Mouse (Mus musculus) small intestine, adult 2 months (tissue): ENCODE measurements around the gene Gm42517. TPM values are rescaled to one million over a fixed set of nuclear protein-coding genes. Genes with fewer than 3 reads are reported as not detected.
A peak's percentile ranks its signal among the peaks of the same experiment; 100 is the strongest.

ENCODE experiments used
- H3K27ac ChIP-seq: fragments of 200-500 bp; 2 replicates; pipeline ENCODE4 v1.5.1; 2012; ENCODE audit warnings: low read depth, low read length, control low read depth, inconsistent platforms; ENCODE audit not compliant: insufficient read depth
- H3K27me3 ChIP-seq: fragments of 200-500 bp; 2 replicates; pipeline ENCODE4 v1.6.1; 2012; ENCODE audit warnings: mild to moderate bottlenecking, moderate library complexity, low read length, inconsistent platforms; ENCODE audit not compliant: control insufficient read depth, insufficient read depth
- H3K36me3 ChIP-seq: fragments of 200-500 bp; 2 replicates; pipeline ENCODE4 v1.6.1; 2012; ENCODE audit warnings: mild to moderate bottlenecking, low read length, control low read depth, inconsistent platforms; ENCODE audit not compliant: control insufficient read depth, insufficient read depth
- H3K4me1 ChIP-seq: fragments of 200-500 bp; 2 replicates; pipeline ENCODE4 v1.6.1; 2012; ENCODE audit warnings: low read length, inconsistent platforms, mixed read lengths; ENCODE audit not compliant: control insufficient read depth, insufficient read depth, insufficient read length
- H3K4me3 ChIP-seq: fragments of 200-500 bp; 2 replicates; pipeline ENCODE4 v1.5.1; 2012; ENCODE audit warnings: low read depth, mild to moderate bottlenecking, control low read depth, inconsistent platforms, low read length, moderate library complexity
- CTCF ChIP-seq: fragments of 200-500 bp; IDR thresholded peaks from 2 replicates; pipeline ENCODE4 v1.5.1; 2012; ENCODE audit warnings: low read depth, mild to moderate bottlenecking, control low read depth, inconsistent platforms, low read length, moderate library complexity, mixed read lengths; ENCODE audit not compliant: insufficient replicate concordance, insufficient read length; ENCODE audit errors: extremely low read depth
- POLR2A ChIP-seq: fragments of 200-500 bp; IDR thresholded peaks from 2 replicates; pipeline ENCODE4 v1.6.1; 2012; ENCODE audit warnings: low read depth, mild to moderate bottlenecking, control low read depth, inconsistent platforms, low read length, moderate library complexity
- WGBS: fragments of 180-500 bp; shearing (Covaris S2); methylation state at CpG from one replicate; pipeline ENCODE4 v1.1.7; 2018; 5-methylcytosine and 5-hydroxymethylcytosine counted together
- polyA plus RNA-seq: library from polyadenylated mRNA; depleted of rRNA; stranded (reverse); fragments of >200 nt; gene quantifications from 2 replicates; pipeline ENCODE4 v1.2.3, GENCODE M21; 2012

The Gm42517 gene
- polyA plus RNA-seq, 1 experiment, result 0.76 TPM

- TF ChIP-seq POLR2A (no peak), CTCF (no peak)
- H3K27me3 ChIP-seq, result peaks cover 64% of the 10 kb centered on the region
- peak overlapping the region; percentile 58 for H3K4me3 ChIP-seq
- peaks cover 5% of the 10 kb centered on the region for H3K4me1 ChIP-seq
- no peak overlapping the region for H3K27ac ChIP-seq
- H3K36me3 ChIP-seq, result no peaks in the 10 kb centered on the region
- under 1% methylated on average over 98 of the region's 100 CpGs for WGBS
Measured at GRCm38 (mm10) chr5:108366984-108367841, 509 bp downstream of the Gm42517 start.

- peak overlapping the region; percentile 58 for H3K4me3 ChIP-seq
- H3K36me3 ChIP-seq, result no peaks in the 10 kb centered on the region
- TF ChIP-seq CTCF, result no peak
- peaks cover 5% of the 10 kb centered on the region for H3K4me1 ChIP-seq
- no peak overlapping the region for H3K27ac ChIP-seq
- H3K27me3 ChIP-seq, result peaks cover 64% of the 10 kb centered on the region
- WGBS, result 5% methylated on average over 60 of the region's 60 CpGs
Measured at GRCm38 (mm10) chr5:108366328-108366983, 1.3 kb downstream of the Gm42517 start.

GRCm38 (mm10) chr5:108362330-108362729 is 5.4 kb downstream of the Gm42517 start:
- H3K27me3 ChIP-seq, result peaks cover 28% of the 10 kb centered on the region
- no peak overlapping the region for H3K27ac ChIP-seq
- H3K36me3 ChIP-seq, result no peaks in the 10 kb centered on the region
- no peak overlapping the region for H3K4me3 ChIP-seq
- WGBS, result 20% methylated on average over 3 of the region's 3 CpGs
- H3K4me1 ChIP-seq, result peaks cover 2% of the 10 kb centered on the region
- TF ChIP-seq CTCF, result no peak
- no peak for TF ChIP-seq POLR2A

GRCm38 (mm10) chr5:108360211-108360610 is 7.5 kb downstream of the Gm42517 start:
- Histone ChIP-seq H3K4me3 (no peak overlapping the region), H3K27me3 (peaks cover 11% of the 10 kb centered on the region; the same call in 1 of the 2 replicates), H3K36me3 (no peaks in the 10 kb centered on the region), H3K27ac (no peak overlapping the region), H3K4me1 (no peaks in the 10 kb centered on the region)
- WGBS, result 83% methylated on average over 4 of the region's 4 CpGs
- TF ChIP-seq POLR2A (no peak), CTCF (no peak)

- no peak for TF ChIP-seq POLR2A
- WGBS, result 85% methylated on average over 9 of the region's 9 CpGs
Measured at GRCm38 (mm10) chr5:108359491-108359890, 8.2 kb downstream of the Gm42517 start.

GRCm38 (mm10) chr5:108357862-108358261 is 9.9 kb downstream of the Gm42517 start:
- no peaks in the 10 kb centered on the region for H3K4me1 ChIP-seq
- no peaks in the 10 kb centered on the region for H3K27me3 ChIP-seq
- 90% methylated on average over 1 of the region's 1 CpGs for WGBS
- no peak overlapping the region for H3K27ac ChIP-seq
- no peak overlapping the region for H3K4me3 ChIP-seq
- TF ChIP-seq CTCF (no peak), POLR2A (no peak)
- no peaks in the 10 kb centered on the region for H3K36me3 ChIP-seq

More at GRCm38 (mm10) chr5:108359491-108359890, 8.2 kb downstream of the Gm42517 start:
- Histone ChIP-seq H3K4me1 (no peaks in the 10 kb centered on the region), H3K4me3 (no peak overlapping the region), H3K36me3 (no peaks in the 10 kb centered on the region), H3K27ac (no peak overlapping the region), H3K27me3 (peaks cover 4% of the 10 kb centered on the region; the same call in 1 of the 2 replicates)

GRCm38 (mm10) chr5:108354056-108354455 is 13.7 kb downstream of the Gm42517 start:
- H3K36me3 ChIP-seq, result peaks cover 1% of the 10 kb centered on the region; the same call in 1 of the 2 replicates
- TF ChIP-seq POLR2A, result no peak
- TF ChIP-seq CTCF, result no peak
- no peaks in the 10 kb centered on the region; the same call in 1 of the 2 replicates for H3K4me1 ChIP-seq
- 65% methylated on average over 2 of the region's 2 CpGs for WGBS
- no peak overlapping the region for H3K4me3 ChIP-seq
- H3K27ac ChIP-seq, result no peak overlapping the region
- no peaks in the 10 kb centered on the region for H3K27me3 ChIP-seq
